Mouse (Mus musculus) layer of hippocampus, postnatal 25 days (tissue): Measurements from ENCODE around the gene Olfr301. TPM values are rescaled to one million over a fixed set of nuclear protein-coding genes. Genes with fewer than 3 reads are reported as not detected.

Experiments used
- DNase-seq, 2 experiments: peaks; one replicate each; pipeline ENCODE4 v3.0.0; 2022; ENCODE audit warnings: mixed read lengths in 2 of 2, low spot score in 1 of 2; ENCODE audit errors: extremely low spot score in 1 of 2
- total RNA-seq, 2 experiments: library from RNA; stranded (reverse); gene quantifications; 2 replicates each; pipeline ENCODE4 v1.2.3; 2021

Olfr301 gene
- not detected for total RNA-seq

- DNase-seq: no peak
Measured at GRCm38 (mm10) chr7:86403546-86403945, at the start of gene Olfr301. Gene Olfr301, plus strand, starts transcription at chr7:86403846.

GRCm38 (mm10) chr7:86366828-86367227 is 36.8 kb upstream of the Olfr301 start, which contains the start of gene Olfr305:
Gene Olfr305, minus strand, starts transcription at chr7:86366928.
- DNase-seq: no peak

GRCm38 (mm10) chr7:86385769-86386168 is 17.9 kb upstream of the Olfr301 start:
- DNase-seq: no peak

- DNase-seq: no peak
Measured at GRCm38 (mm10) chr7:86386558-86386957, 17.1 kb upstream of the Olfr301 start, which contains the start of gene Olfr304. Gene Olfr304, minus strand, starts transcription at chr7:86386658.

- DNase-seq: no peak
Measured at GRCm38 (mm10) chr7:86397689-86398088, 6.0 kb upstream of the Olfr301 start, which contains the start of gene Olfr303. Gene Olfr303, minus strand, starts transcription at chr7:86397789.

GRCm38 (mm10) chr7:86459621-86460020 is 56.0 kb downstream of the Olfr301 start, which contains the start of gene Olfr299:
Gene Olfr299, plus strand, starts transcription at chr7:86459921.
- no peak for DNase-seq

Other genes starting within 250 kb of the Olfr301 start
- gene Vmn2r75, start 232.1 kb upstream of the Olfr301 start, total RNA-seq: not detected
- gene Vmn2r76, start 157.5 kb upstream of the Olfr301 start, total RNA-seq: not detected
- not detected for gene Olfr310, start 126.7 kb upstream of the Olfr301 start, total RNA-seq
- not detected for gene Olfr309, start 90.1 kb upstream of the Olfr301 start, total RNA-seq
- not detected for gene Olfr308, start 78.2 kb upstream of the Olfr301 start, total RNA-seq
- not detected for gene Olfr307, start 66.3 kb upstream of the Olfr301 start, total RNA-seq
- gene Olfr305, start 36.9 kb upstream of the Olfr301 start, total RNA-seq: not detected
- gene Olfr304, start 17.2 kb upstream of the Olfr301 start, total RNA-seq: not detected
- gene Olfr303, start 6.1 kb upstream of the Olfr301 start, total RNA-seq: not detected
- gene Olfr299, start 56.1 kb downstream of the Olfr301 start, total RNA-seq: not detected
- gene Olfr298, start 88.6 kb downstream of the Olfr301 start, total RNA-seq: not detected
- not detected for gene Olfr297, start 116.1 kb downstream of the Olfr301 start, total RNA-seq
- gene Olfr295, start 180.0 kb downstream of the Olfr301 start, total RNA-seq: not detected
- gene Olfr294, start 212.8 kb downstream of the Olfr301 start, total RNA-seq: not detected
- gene Olfr293, start 245.2 kb downstream of the Olfr301 start, total RNA-seq: not detected